ENCODE assay signal across 16 mouse cellular contexts in the genomic region with DNA sequence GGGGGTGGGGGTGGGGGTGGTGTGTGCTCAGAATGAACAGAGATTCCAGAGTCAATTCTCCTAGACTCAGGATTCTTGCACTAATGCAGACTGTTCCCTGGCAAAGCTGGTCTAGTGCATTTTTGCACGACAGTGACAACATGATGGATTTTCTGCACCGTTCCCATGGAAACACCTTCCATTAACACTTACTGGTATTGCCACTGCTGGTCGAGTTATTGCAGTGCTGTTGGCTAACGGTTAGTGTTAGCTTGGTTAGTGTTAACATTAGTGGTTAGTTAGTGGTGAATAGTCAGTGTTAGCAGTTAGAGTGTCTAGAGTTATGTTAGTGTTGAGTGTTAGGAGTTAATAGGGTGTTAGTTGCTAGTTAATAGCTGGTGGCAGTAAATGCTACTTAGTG. TPM values are rescaled to one million over a fixed set of nuclear protein-coding genes. Genes with fewer than 3 reads are reported as not detected.
DNase-seq lines count a peak whose midpoint lies in the region; ATAC-seq and TF ChIP-seq lines count a peak whose summit lies in the region.
"Had no signal": no experiment of that assay in that cellular context is flagged by ENCODE, and none has a peak within 500 bp of the region (broad histone marks: within the 10 kb centered on the region; RNA-seq: fewer than 3 reads in every experiment).

No protein-coding gene starts in this region.

- H3K27ac ChIP-seq in midbrain, embryonic 15.5 days, result no peak overlapping the region
- H3K27ac ChIP-seq in midbrain, embryonic 13.5 days, result no peak overlapping the region
- no peak overlapping the region for H3K27ac ChIP-seq in limb, embryonic 10.5 days
- H3K27ac ChIP-seq: heart, embryonic 13.5 days; kidney, embryonic 15.5 days; liver, embryonic 14.5 days; stomach, embryonic 15.5 days had no signal

- peaks cover 34% of the 10 kb centered on the region for H3K4me1 ChIP-seq in midbrain, embryonic 15.5 days
- peaks cover 37% of the 10 kb centered on the region for H3K4me1 ChIP-seq in midbrain, embryonic 13.5 days (replicated peaks)
- peaks cover 33% of the 10 kb centered on the region for H3K4me1 ChIP-seq in limb, embryonic 10.5 days
- no peaks in the 10 kb centered on the region for H3K4me1 ChIP-seq in lung, adult 2 months (ENCODE audit: control insufficient read depth, insufficient read depth, low read length)

- ATAC-seq in midbrain, embryonic 15.5 days (replicated peaks), result peak; percentile 55
- ATAC-seq in midbrain, embryonic 13.5 days, result no peak
- ATAC-seq in erythroid progenitor cell, adult 5-6 weeks (replicated peaks; ENCODE audit: low FRiP score, poor library complexity, severe bottlenecking), result no peak

- H3K27me3 ChIP-seq in midbrain, embryonic 15.5 days (replicated peaks), result no peaks in the 10 kb centered on the region
- no peaks in the 10 kb centered on the region for H3K27me3 ChIP-seq in midbrain, embryonic 13.5 days
- peaks cover 12% of the 10 kb centered on the region; the same call in 1 of the 2 replicates for H3K27me3 ChIP-seq in limb, embryonic 10.5 days (ENCODE audit: low read depth, poor library complexity, severe bottlenecking)
- H3K27me3 ChIP-seq: stomach, embryonic 15.5 days had no signal

- H3K9me3 ChIP-seq in midbrain, embryonic 15.5 days, result no peaks in the 10 kb centered on the region
- no peaks in the 10 kb centered on the region for H3K9me3 ChIP-seq in midbrain, embryonic 13.5 days
- H3K9me3 ChIP-seq in limb, embryonic 10.5 days (replicated peaks), result no peaks in the 10 kb centered on the region
- H3K9me3 ChIP-seq: heart, embryonic 13.5 days; kidney, embryonic 15.5 days; stomach, embryonic 15.5 days had no signal

- peak; percentile 62 for DNase-seq in forelimb bud, embryonic 11.5 days (ENCODE audit: low read depth, low spot score)
- peak; percentile 49 for DNase-seq in limb, embryonic 10.5 days (ENCODE audit: low spot score)
- DNase-seq in kidney, adult 8-10 months, result no peak
- DNase-seq in lung, adult 2 months, result no peak

- H3K36me3 ChIP-seq in midbrain, embryonic 15.5 days (replicated peaks), result no peaks in the 10 kb centered on the region
- H3K36me3 ChIP-seq in midbrain, embryonic 13.5 days, result no peaks in the 10 kb centered on the region
- H3K36me3 ChIP-seq in limb, embryonic 10.5 days, result no peaks in the 10 kb centered on the region
- H3K36me3 ChIP-seq: heart, embryonic 13.5 days; kidney, embryonic 15.5 days; stomach, embryonic 15.5 days had no signal

- no peak overlapping the region for H3K9ac ChIP-seq in midbrain, embryonic 15.5 days
- H3K9ac ChIP-seq in midbrain, embryonic 13.5 days (replicated peaks), result no peak overlapping the region
- H3K9ac ChIP-seq: heart, embryonic 13.5 days; kidney, embryonic 15.5 days; liver, embryonic 14.5 days; stomach, embryonic 15.5 days had no signal

- no peak for TF ChIP-seq POLR2A in lung, adult 2 months (IDR thresholded peaks at IDR 0.05; ENCODE audit: borderline replicate concordance, extremely low read depth, low read depth, low read length)

- TF ChIP-seq CTCF in lung, adult 2 months (IDR thresholded peaks at IDR 0.05; ENCODE audit: insufficient read depth, low read length), result no peak

- whole genome bisulfite sequencing in midbrain, embryonic 15.5 days, result 42% methylated on average over 4 of the region's 4 CpGs
- 43% methylated on average over 4 of the region's 4 CpGs for WGBS in midbrain, embryonic 13.5 days
- 20% methylated on average over 4 of the region's 4 CpGs for WGBS in limb, embryonic 10.5 days
- 24% methylated on average over 4 of the region's 4 CpGs for WGBS in lung, adult 2 months

- H3K4me3 ChIP-seq in midbrain, embryonic 15.5 days, result no peak overlapping the region
- no peak overlapping the region for H3K4me3 ChIP-seq in midbrain, embryonic 13.5 days (replicated peaks)
- no peak overlapping the region for H3K4me3 ChIP-seq in limb, embryonic 10.5 days
- no peak overlapping the region for H3K4me3 ChIP-seq in lung, adult 2 months (replicated peaks; ENCODE audit: extremely low read depth, low read depth, low read length)
- H3K4me3 ChIP-seq: heart, embryonic 13.5 days; kidney, embryonic 15.5 days; stomach, embryonic 15.5 days had no signal

- H3K4me2 ChIP-seq in midbrain, embryonic 15.5 days, result no peak overlapping the region
- no peak overlapping the region for H3K4me2 ChIP-seq in midbrain, embryonic 13.5 days (replicated peaks)
- H3K4me2 ChIP-seq: heart, embryonic 13.5 days; kidney, embryonic 15.5 days; stomach, embryonic 15.5 days had no signal

RNA-seq across cellular contexts. Expression of a gene that starts 15.7 kb away (rescaled TPM):
- not detected in 2 replicates for polyA plus RNA-seq in midbrain, embryonic 15.5 days (2015; fragmentation: Nextera tagmentation; extraction: Ambion mirVana)
- not detected in 2 replicates for polyA plus RNA-seq in midbrain, embryonic 13.5 days (2015; fragmentation: Nextera tagmentation; extraction: Ambion mirVana)
- polyA plus RNA-seq in limb, embryonic 10.5 days (2016; fragmentation: Nextera tagmentation; extraction: Ambion mirVana), result not detected in 2 replicates
- not detected in 2 replicates for polyA plus RNA-seq in lung, adult 2 months (2012; rRNA removed)
- total RNA-seq in erythroid progenitor cell, adult 5-6 weeks (2015; ENCODE audit: low replicate concordance), result 0.84 TPM in 1 of 2 replicates, not detected in the other
- total RNA-seq in erythroid progenitor cell, adult 5-6 weeks (2017; ENCODE audit: low replicate concordance), result not detected in 2 replicates
- total RNA-seq: gastrocnemius, postnatal 36 days; layer of hippocampus, adult 8-10 months; left cerebral cortex, postnatal 4 days; MEL had no signal
- polyA plus RNA-seq: embryonic facial prominence, embryonic 11.5 days; heart, embryonic 13.5 days; stomach, embryonic 15.5 days had no signal

RNA-seq across cellular contexts. Expression of a gene that starts 55.6 kb away (rescaled TPM):
- 4.5 and 4.9 TPM in 2 replicates for polyA plus RNA-seq in midbrain, embryonic 15.5 days (2015; fragmentation: Nextera tagmentation; extraction: Ambion mirVana)
- polyA plus RNA-seq in midbrain, embryonic 13.5 days (2015; fragmentation: Nextera tagmentation; extraction: Ambion mirVana), result 1.7 and 1.8 TPM in 2 replicates
- 0.94 and 1.1 TPM in 2 replicates for polyA plus RNA-seq in limb, embryonic 10.5 days (2016; fragmentation: Nextera tagmentation; extraction: Ambion mirVana)
- polyA plus RNA-seq in lung, adult 2 months (2012; rRNA removed), result 1,047 and 1,116 TPM in 2 replicates
- total RNA-seq in erythroid progenitor cell, adult 5-6 weeks (2015; ENCODE audit: low replicate concordance), result 700 and 745 TPM in 2 replicates
- 1,033 and 1,282 TPM in 2 replicates for total RNA-seq in erythroid progenitor cell, adult 5-6 weeks (2017; ENCODE audit: low replicate concordance)

RNA-seq across cellular contexts. Expression of a gene that starts 60.0 kb away (rescaled TPM):
- polyA plus RNA-seq in midbrain, embryonic 15.5 days (2015; fragmentation: Nextera tagmentation; extraction: Ambion mirVana), result 50.3 and 52.6 TPM in 2 replicates
- 31.3 and 33.5 TPM in 2 replicates for polyA plus RNA-seq in midbrain, embryonic 13.5 days (2015; fragmentation: Nextera tagmentation; extraction: Ambion mirVana)
- polyA plus RNA-seq in limb, embryonic 10.5 days (2016; fragmentation: Nextera tagmentation; extraction: Ambion mirVana), result 0.83 and 0.90 TPM in 2 replicates
- 2.9 and 3.9 TPM in 2 replicates for polyA plus RNA-seq in lung, adult 2 months (2012; rRNA removed)
- not detected in 2 replicates for total RNA-seq in erythroid progenitor cell, adult 5-6 weeks (2015; ENCODE audit: low replicate concordance)
- 0.26 TPM in 1 of 2 replicates, not detected in the other for total RNA-seq in erythroid progenitor cell, adult 5-6 weeks (2017; ENCODE audit: low replicate concordance)
- total RNA-seq: MEL had no signal

Comparison
In these comparisons a context has a peak if more than half of its experiments do, and no peak if none do; other contexts are left out.
1. DNase-seq: peak in forelimb bud, embryonic 11.5 days (single experiment) and limb, embryonic 10.5 days (single experiment); none in kidney, adult 8-10 months (0 of 2) and lung, adult 2 months (single experiment).
2. RNA of a gene that starts 55.6 kb away (polyA plus RNA-seq): 1,047 to 1,116 TPM in lung, adult 2 months; 4.5 to 4.9 TPM in midbrain, embryonic 15.5 days, 1.7 to 1.8 TPM in midbrain, embryonic 13.5 days and 0.94 to 1.1 TPM in limb, embryonic 10.5 days; every median in the first group is over 100 times any median in the second.